Comparison of ENCODE assay signal across 11 mouse cellular contexts in the genomic region with DNA sequence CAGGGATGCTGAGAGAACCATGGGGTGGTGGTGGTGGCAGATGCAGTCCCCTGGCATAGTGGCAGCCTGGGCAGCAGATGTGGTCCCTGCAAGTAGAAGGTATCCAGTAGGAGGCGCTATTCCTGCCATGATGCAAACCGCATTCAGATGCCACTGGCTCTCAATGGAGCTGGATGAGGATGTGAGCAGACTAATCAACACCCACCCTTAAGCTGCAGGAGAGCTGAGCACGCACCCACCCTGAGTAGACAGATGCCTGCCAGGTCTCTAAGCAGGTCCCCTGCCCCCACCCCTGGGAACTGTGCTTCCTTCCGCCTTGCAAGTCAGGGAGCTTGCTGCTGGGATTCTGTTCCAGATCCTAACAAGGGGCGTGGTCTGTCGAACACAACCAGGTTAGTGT. TPM values are rescaled to one million over a fixed set of nuclear protein-coding genes. Genes with fewer than 3 reads are reported as not detected.
DNase-seq lines count a peak whose midpoint lies in the region; ATAC-seq and TF ChIP-seq lines count a peak whose summit lies in the region.
"Had no signal": no experiment of that assay in that cellular context is flagged by ENCODE, and none has a peak within 500 bp of the region (broad histone marks: within the 10 kb centered on the region; RNA-seq: fewer than 3 reads in every experiment).

No protein-coding gene starts in this region.

- H3K27me3 ChIP-seq in kidney, embryonic 16.5 days (ENCODE audit: insufficient read depth, low read length): no peaks in the 10 kb centered on the region
- no peaks in the 10 kb centered on the region for H3K27me3 ChIP-seq in ES-Bruce4 (ENCODE audit: control insufficient read depth, insufficient read depth, low read length, poor library complexity, severe bottlenecking)
- H3K27me3 ChIP-seq in forebrain, embryonic 13.5 days: no peaks in the 10 kb centered on the region; the same call in 1 of the 2 replicates
- H3K27me3 ChIP-seq: embryonic facial prominence, embryonic 13.5 days had no signal

- intact Hi-C loops in left cerebral cortex, postnatal 36 days (cut with DNase I): no loop called here

- H3K4me2 ChIP-seq in kidney, embryonic 16.5 days (replicated peaks; ENCODE audit: low read depth, low read length): no peak overlapping the region
- H3K4me2 ChIP-seq in forebrain, embryonic 13.5 days: no peak overlapping the region
- H3K4me2 ChIP-seq: embryonic facial prominence, embryonic 13.5 days had no signal

- TF ChIP-seq CTCF in ES-Bruce4 (IDR thresholded peaks at IDR 0.05; ENCODE audit: low read depth, low read length): peak; percentile 76

- H3K36me3 ChIP-seq in kidney, embryonic 16.5 days (ENCODE audit: insufficient read depth, low read length): no peaks in the 10 kb centered on the region
- H3K36me3 ChIP-seq in ES-Bruce4 (ENCODE audit: control insufficient read depth, insufficient read depth, low read length, poor library complexity, severe bottlenecking): no peaks in the 10 kb centered on the region
- H3K36me3 ChIP-seq in forebrain, embryonic 13.5 days (ENCODE audit: poor library complexity, severe bottlenecking): peaks cover 4% of the 10 kb centered on the region; the same call in 1 of the 2 replicates
- H3K36me3 ChIP-seq: embryonic facial prominence, embryonic 13.5 days had no signal

- no peak for TF ChIP-seq EP300 in ES-Bruce4 (IDR thresholded peaks at IDR 0.05; ENCODE audit: insufficient read depth, low read depth, low read length)

- peaks cover 31% of the 10 kb centered on the region for H3K4me1 ChIP-seq in kidney, embryonic 16.5 days (ENCODE audit: insufficient read depth, low read length)
- no peaks in the 10 kb centered on the region for H3K4me1 ChIP-seq in ES-Bruce4 (ENCODE audit: control insufficient read depth, insufficient read depth, low read length)
- H3K4me1 ChIP-seq in forebrain, embryonic 13.5 days: peaks cover 18% of the 10 kb centered on the region
- H3K4me1 ChIP-seq: embryonic facial prominence, embryonic 13.5 days had no signal

- H3K4me3 ChIP-seq in kidney, embryonic 16.5 days (ENCODE audit: low read length): no peak overlapping the region
- no peak overlapping the region for H3K4me3 ChIP-seq in ES-Bruce4 (ENCODE audit: low read depth, low read length)
- no peak overlapping the region for H3K4me3 ChIP-seq in forebrain, embryonic 13.5 days
- H3K4me3 ChIP-seq: embryonic facial prominence, embryonic 13.5 days had no signal

- DNase-seq in kidney, adult 9 months: peak; percentile 18
- peak; percentile 49 to 71 for DNase-seq in kidney, postnatal 4 days
- no peak for DNase-seq in left cerebral cortex, postnatal 36 days (ENCODE audit: low spot score in 2 of 2)
- no peak for DNase-seq in testis, postnatal 10 days (ENCODE audit: low spot score)
- DNase-seq in adrenal gland, postnatal 4 days (ENCODE audit: low spot score in 2 of 2): no peak
- DNase-seq: heart, postnatal 4 days had no signal

- H3K9me3 ChIP-seq in kidney, embryonic 16.5 days (ENCODE audit: low read length): no peaks in the 10 kb centered on the region
- H3K9me3 ChIP-seq in ES-Bruce4 (replicated peaks; ENCODE audit: control insufficient read depth, insufficient read depth, low read length, poor library complexity, severe bottlenecking): no peaks in the 10 kb centered on the region
- H3K9me3 ChIP-seq in forebrain, embryonic 13.5 days (replicated peaks): peaks cover 6% of the 10 kb centered on the region; the same call in 1 of the 2 replicates

- H3K9ac ChIP-seq in kidney, embryonic 16.5 days (replicated peaks; ENCODE audit: low read length): no peak overlapping the region
- H3K9ac ChIP-seq in ES-Bruce4 (ENCODE audit: low read depth, poor library complexity, severe bottlenecking): no peak overlapping the region
- no peak overlapping the region for H3K9ac ChIP-seq in forebrain, embryonic 13.5 days
- H3K9ac ChIP-seq: embryonic facial prominence, embryonic 13.5 days had no signal

- no peak overlapping the region for H3K27ac ChIP-seq in kidney, embryonic 16.5 days (ENCODE audit: low read length)
- H3K27ac ChIP-seq in ES-Bruce4 (ENCODE audit: insufficient read depth, low read length): no peak overlapping the region
- peak overlapping the region; percentile 6 for H3K27ac ChIP-seq in forebrain, embryonic 13.5 days
- H3K27ac ChIP-seq: embryonic facial prominence, embryonic 13.5 days had no signal

- no peak for TF ChIP-seq POLR2A in ES-Bruce4 (IDR thresholded peaks at IDR 0.05; ENCODE audit: insufficient read depth, low read length)

- 47% methylated on average over 6 of the region's 6 CpGs for WGBS in kidney, embryonic 16.5 days
- 41% methylated on average over 6 of the region's 6 CpGs for WGBS in forebrain, embryonic 13.5 days

- no peak for ATAC-seq in kidney, embryonic 16.5 days (ENCODE audit: low FRiP score, low TSS enrichment)
- ATAC-seq in forebrain, embryonic 13.5 days: 0 out of 2 replicates have a peak, but pooled peaks have one; percentile 51

RNA-seq across cellular contexts. Expression of a gene that starts 53.6 kb away (rescaled TPM):
- 1.9 and 2.0 TPM in 2 replicates for polyA plus RNA-seq in kidney, embryonic 16.5 days (2015; fragmentation: Nextera tagmentation; extraction: Ambion mirVana)
- 0.30 and 0.44 TPM in 2 replicates for polyA plus RNA-seq in ES-Bruce4 (2011; ENCODE audit: insufficient read depth, insufficient read length, low read depth, missing spikeins)
- polyA plus RNA-seq in forebrain, embryonic 13.5 days (2015; fragmentation: Nextera tagmentation; extraction: Ambion mirVana): 6.1 TPM in 2 replicates
- total RNA-seq in left cerebral cortex, postnatal 36 days (2021): 10 to 100 TPM; 39.1 to 48.5 TPM
- total RNA-seq in adrenal gland, postnatal 4 days (2021): 1 to 10 TPM; 3.6 to 5.3 TPM
- total RNA-seq: megakaryocyte-erythroid progenitor cell, adult 5-6 weeks had no signal

Comparison
In these comparisons a context has a peak if more than half of its experiments do, and no peak if none do; other contexts are left out.
1. DNase-seq: peak in kidney, adult 9 months (single experiment) and kidney, postnatal 4 days (2 of 2); none in left cerebral cortex, postnatal 36 days (0 of 2), testis, postnatal 10 days (single experiment) and adrenal gland, postnatal 4 days (0 of 2).